Mouse (Mus musculus): ENCODE results near the gene Fgd2. TPM values are rescaled to one million over a fixed set of nuclear protein-coding genes. Genes with fewer than 3 reads are reported as not detected.

The Fgd2 gene
- polyA plus RNA-seq, 1 experiment from 2014 or later, result 2.4 TPM

- no peak overlapping the region for H3K4me2 ChIP-seq (ENCODE audit: low read depth, low read length, severe bottlenecking)
- 61% methylated on average over 9 of the region's 9 CpGs for WGBS
- H3K4me1 ChIP-seq (replicated peaks; ENCODE audit: control insufficient read depth, insufficient read depth, low read length), result no peaks in the 10 kb centered on the region
- DNase-seq (ENCODE audit: low spot score) (no peak), ATAC-seq (replicated peaks; ENCODE audit: low FRiP score) (no peak)
- no peak overlapping the region for H3K4me3 ChIP-seq (ENCODE audit: low read depth, low read length)
- H3K27ac ChIP-seq (ENCODE audit: low read depth, low read length), result no peak overlapping the region
- no peaks in the 10 kb centered on the region for H3K36me3 ChIP-seq (ENCODE audit: control insufficient read depth, insufficient read depth, low read length)
- no peak overlapping the region for H3K9ac ChIP-seq (ENCODE audit: low read length)
- no peaks in the 10 kb centered on the region for H3K9me3 ChIP-seq (ENCODE audit: control insufficient read depth, low read length)
- H3K27me3 ChIP-seq (ENCODE audit: control insufficient read depth, insufficient read depth, low read length), result no peaks in the 10 kb centered on the region
These were observed 64.6 kb downstream of the Fgd2 start for GRCm38 (mm10) chr17:29425345-29425744.

GRCm38 (mm10) chr17:29428213-29428612 lies 67.5 kb downstream of the Fgd2 start:
- Histone ChIP-seq H3K4me2 (ENCODE audit: low read depth, low read length, severe bottlenecking) (no peak overlapping the region), H3K9me3 (ENCODE audit: control insufficient read depth, low read length) (no peaks in the 10 kb centered on the region), H3K36me3 (ENCODE audit: control insufficient read depth, insufficient read depth, low read length) (no peaks in the 10 kb centered on the region), H3K4me1 (replicated peaks; ENCODE audit: control insufficient read depth, insufficient read depth, low read length) (no peaks in the 10 kb centered on the region; the same call in 1 of the 2 replicates), H3K9ac (ENCODE audit: low read length) (no peak overlapping the region), H3K27me3 (ENCODE audit: control insufficient read depth, insufficient read depth, low read length) (no peaks in the 10 kb centered on the region), H3K27ac (ENCODE audit: low read depth, low read length) (no peak overlapping the region), H3K4me3 (ENCODE audit: low read depth, low read length) (no peak overlapping the region)
- WGBS, result 70% methylated on average over 8 of the region's 8 CpGs
- DNase-seq (ENCODE audit: low spot score) (no peak), ATAC-seq (replicated peaks; ENCODE audit: low FRiP score) (no peak)

- Histone ChIP-seq H3K9ac (ENCODE audit: low read length) (no peak overlapping the region), H3K36me3 (ENCODE audit: control insufficient read depth, insufficient read depth, low read length) (no peaks in the 10 kb centered on the region), H3K9me3 (ENCODE audit: control insufficient read depth, low read length) (no peaks in the 10 kb centered on the region), H3K4me3 (ENCODE audit: low read depth, low read length) (no peak overlapping the region), H3K4me1 (replicated peaks; ENCODE audit: control insufficient read depth, insufficient read depth, low read length) (no peaks in the 10 kb centered on the region; the same call in 1 of the 2 replicates), H3K27me3 (ENCODE audit: control insufficient read depth, insufficient read depth, low read length) (no peaks in the 10 kb centered on the region), H3K4me2 (ENCODE audit: low read depth, low read length, severe bottlenecking) (no peak overlapping the region), H3K27ac (ENCODE audit: low read depth, low read length) (no peak overlapping the region)
- ATAC-seq (replicated peaks; ENCODE audit: low FRiP score), result no peak
- 47% methylated on average over 2 of the region's 2 CpGs for WGBS
- no peak for DNase-seq (ENCODE audit: low spot score)
These were observed 68.1 kb downstream of the Fgd2 start for GRCm38 (mm10) chr17:29428826-29429225.

Other genes starting within 250 kb of the Fgd2 start
- 0.08 TPM in 1 of 2 replicates, not detected in the other for gene Rab44, start 246.8 kb upstream of the Fgd2 start, polyA plus RNA-seq (2014; fragmentation: Nextera tagmentation; extraction: Ambion mirVana)
- gene Cpne5, start 122.7 kb upstream of the Fgd2 start, polyA plus RNA-seq (2014; fragmentation: Nextera tagmentation; extraction: Ambion mirVana), result 5.5 and 6.8 TPM in 2 replicates
- 180 and 188 TPM in 2 replicates for gene Ppil1, start 96.7 kb upstream of the Fgd2 start, polyA plus RNA-seq (2014; fragmentation: Nextera tagmentation; extraction: Ambion mirVana)
- 58.2 and 61.5 TPM in 2 replicates for gene BC004004, start 92.1 kb upstream of the Fgd2 start, polyA plus RNA-seq (2014; fragmentation: Nextera tagmentation; extraction: Ambion mirVana)
- gene Pi16, start 43.2 kb upstream of the Fgd2 start, polyA plus RNA-seq (2014; fragmentation: Nextera tagmentation; extraction: Ambion mirVana), result 0.59 and 0.72 TPM in 2 replicates
- 332 and 420 TPM in 2 replicates for gene Mtch1, start 13.0 kb upstream of the Fgd2 start, polyA plus RNA-seq (2014; fragmentation: Nextera tagmentation; extraction: Ambion mirVana)
- 21.1 and 22.5 TPM in 2 replicates for gene Pim1, start 129.8 kb downstream of the Fgd2 start, polyA plus RNA-seq (2014; fragmentation: Nextera tagmentation; extraction: Ambion mirVana)
- not detected in 2 replicates for gene Gm17657, start 188.7 kb downstream of the Fgd2 start, polyA plus RNA-seq (2014; fragmentation: Nextera tagmentation; extraction: Ambion mirVana)
- 20.9 and 21.9 TPM in 2 replicates for gene Tbc1d22b, start 188.9 kb downstream of the Fgd2 start, polyA plus RNA-seq (2014; fragmentation: Nextera tagmentation; extraction: Ambion mirVana)
- 0.55 and 0.71 TPM in 2 replicates for gene Tmem217, start 191.5 kb downstream of the Fgd2 start, polyA plus RNA-seq (2014; fragmentation: Nextera tagmentation; extraction: Ambion mirVana)

Measured in forebrain, embryonic 11.5 days (tissue).